Comparison of ENCODE assay signal across 10 mouse cellular contexts in the genomic region with DNA sequence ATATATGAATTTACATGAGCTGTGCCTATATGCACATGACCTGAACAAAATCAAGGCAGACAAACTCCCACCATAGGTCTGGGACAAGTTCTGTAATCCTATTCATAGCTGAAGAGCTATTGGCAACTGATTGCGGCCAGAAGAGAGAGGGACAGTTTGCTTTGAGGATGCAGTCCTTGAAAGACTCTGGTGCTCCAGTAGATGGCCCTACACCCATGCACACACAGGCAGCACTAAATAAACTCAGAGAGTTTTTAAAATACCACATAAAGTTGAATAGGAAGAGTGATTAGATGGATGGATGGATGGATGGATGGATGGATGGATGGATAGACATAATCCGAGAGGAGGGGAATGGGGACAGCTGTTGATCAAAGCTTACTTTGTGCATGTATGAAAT.
A peak's percentile ranks its signal among the peaks of the same experiment; 100 is the strongest.
DNase-seq lines count a peak whose midpoint lies in the region; ATAC-seq lines count a peak whose summit lies in the region.
"Had no signal": no experiment of that assay in that cellular context is flagged by ENCODE, and none has a peak within 500 bp of the region (broad histone marks: within the 10 kb centered on the region; RNA-seq: fewer than 3 reads in every experiment).

No protein-coding gene starts in this region.

- ATAC-seq in erythroid progenitor cell, adult 5-6 weeks (replicated peaks; ENCODE audit: low FRiP score, poor library complexity, severe bottlenecking) = no peak

- intact Hi-C loops in left cerebral cortex, postnatal 4 days (cut with DNase I) = loop anchor here (5.0 to 10.0 kb wide), 3 partner anchors 305 to 728 kb away; no protein-coding TSS in a partner anchor

- peak; percentile 8 to 23 for DNase-seq in cerebellum, postnatal 14 days
- no peak for DNase-seq in cerebellum, adult 8-10 months
- DNase-seq in kidney, adult 9 months = peak; percentile 2
- no peak for DNase-seq in kidney, adult 11 months
- DNase-seq in 3T3-L1 (ENCODE audit: low read depth, low spot score) = peak; percentile 63
- peak; percentile 12 for DNase-seq in left cerebral cortex, postnatal 4 days
- no peak for DNase-seq in adrenal gland, adult 2 months
- DNase-seq: cerebellum, adult 18-20 months; liver, embryonic 13.5 days had no signal

Comparison
In these comparisons a context has a peak if more than half of its experiments do, and no peak if none do; other contexts are left out.
1. DNase-seq: peak in cerebellum, postnatal 14 days (2 of 2), kidney, adult 9 months (single experiment), 3T3-L1 (single experiment) and left cerebral cortex, postnatal 4 days (single experiment); none in cerebellum, adult 8-10 months (single experiment), kidney, adult 11 months (single experiment) and adrenal gland, adult 2 months (single experiment).